Mouse (Mus musculus) spleen, postnatal 4 days (tissue): ENCODE measurements around the gene Vmn1r3.
"Not testable (repeated sequence)": the region's sequence is repeated elsewhere in the genome, so short reads cannot be mapped to it uniquely, and the experiment has no call there.

Experiments used
- DNase-seq, 2 experiments: peaks; one replicate each; pipeline ENCODE4 v3.0.0; 2022; ENCODE audit warnings: low spot score in 2 of 2

The Vmn1r3 gene

GRCm38 (mm10) chr4:3147926-3148325, 37.2 kb downstream of the Vmn1r3 start:
- not testable (repeated sequence) for DNase-seq
